Mouse (Mus musculus): ENCODE data around the gene Scrt2.
"Not testable (repeated sequence)": the region's sequence is repeated elsewhere in the genome, so short reads cannot be mapped to it uniquely, and the experiment has no call there.

Scrt2 gene

DNA sequence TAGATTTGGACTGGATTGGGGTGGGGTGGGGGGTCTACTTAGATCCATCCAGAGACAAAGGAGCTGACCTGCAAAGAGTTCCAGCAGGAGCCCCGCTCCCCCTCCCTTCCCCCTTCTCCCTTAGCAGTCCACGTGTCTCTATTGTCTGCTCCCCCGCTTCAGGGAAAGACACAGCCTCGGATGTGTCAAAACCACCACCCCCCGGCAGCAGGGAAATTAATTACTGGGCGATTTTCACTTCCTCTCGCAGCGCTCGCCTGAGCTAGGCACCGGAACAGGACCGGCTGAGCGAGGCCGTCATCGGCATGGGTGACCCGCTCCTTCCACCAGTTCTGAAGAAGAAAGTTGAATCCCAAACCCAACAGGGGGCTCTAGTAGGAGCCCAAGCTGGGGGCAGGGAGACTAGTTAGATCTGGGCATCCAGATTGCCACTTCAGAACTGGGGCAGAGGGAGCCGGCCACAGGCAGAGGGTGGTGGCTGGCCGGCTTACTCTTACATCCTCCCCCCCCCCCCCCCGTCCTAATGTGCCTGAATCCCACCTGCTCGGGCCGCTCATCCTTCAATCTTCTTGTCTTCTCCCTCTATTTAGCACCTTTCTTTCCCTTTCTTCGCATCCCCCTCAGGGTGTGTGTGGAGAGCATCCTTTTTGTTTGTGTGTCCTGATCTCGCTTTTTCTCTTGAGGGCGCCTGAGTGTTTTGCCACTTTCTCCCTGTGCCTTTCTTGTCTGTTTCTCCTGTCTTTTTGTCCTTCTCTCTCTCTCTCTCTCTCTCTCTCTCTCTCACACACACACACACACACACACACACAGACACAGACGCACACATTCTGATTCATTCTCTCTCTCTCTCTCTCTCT lies at the start of gene Scrt2:
Scrt2 (plus strand) TSS at position 845 of the 857 bp plus-strand sequence.
- no peak for DNase-seq (ENCODE audit: inconsistent ontology term)

DNA sequence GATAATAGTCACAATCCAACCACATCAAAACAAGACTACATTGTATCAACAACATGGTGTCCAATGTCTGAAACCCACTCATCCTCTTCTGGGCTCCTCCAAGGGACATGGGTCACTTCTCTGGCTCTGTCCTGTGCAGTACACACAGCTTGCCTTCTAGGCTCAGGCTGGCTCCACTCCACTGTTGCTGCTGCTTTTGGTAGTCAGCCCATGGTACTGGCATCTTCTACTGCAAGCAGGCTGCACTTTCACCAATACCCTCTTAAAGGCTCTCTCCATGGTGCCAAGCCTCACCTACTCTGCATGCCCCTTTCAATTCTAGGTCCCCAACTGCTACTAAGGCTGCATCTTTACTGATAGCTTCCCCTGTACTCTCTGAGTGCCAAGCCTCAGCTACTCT lies 41.2 kb upstream of the Scrt2 start:
- DNase-seq (ENCODE audit: inconsistent ontology term), result no peak

DNA sequence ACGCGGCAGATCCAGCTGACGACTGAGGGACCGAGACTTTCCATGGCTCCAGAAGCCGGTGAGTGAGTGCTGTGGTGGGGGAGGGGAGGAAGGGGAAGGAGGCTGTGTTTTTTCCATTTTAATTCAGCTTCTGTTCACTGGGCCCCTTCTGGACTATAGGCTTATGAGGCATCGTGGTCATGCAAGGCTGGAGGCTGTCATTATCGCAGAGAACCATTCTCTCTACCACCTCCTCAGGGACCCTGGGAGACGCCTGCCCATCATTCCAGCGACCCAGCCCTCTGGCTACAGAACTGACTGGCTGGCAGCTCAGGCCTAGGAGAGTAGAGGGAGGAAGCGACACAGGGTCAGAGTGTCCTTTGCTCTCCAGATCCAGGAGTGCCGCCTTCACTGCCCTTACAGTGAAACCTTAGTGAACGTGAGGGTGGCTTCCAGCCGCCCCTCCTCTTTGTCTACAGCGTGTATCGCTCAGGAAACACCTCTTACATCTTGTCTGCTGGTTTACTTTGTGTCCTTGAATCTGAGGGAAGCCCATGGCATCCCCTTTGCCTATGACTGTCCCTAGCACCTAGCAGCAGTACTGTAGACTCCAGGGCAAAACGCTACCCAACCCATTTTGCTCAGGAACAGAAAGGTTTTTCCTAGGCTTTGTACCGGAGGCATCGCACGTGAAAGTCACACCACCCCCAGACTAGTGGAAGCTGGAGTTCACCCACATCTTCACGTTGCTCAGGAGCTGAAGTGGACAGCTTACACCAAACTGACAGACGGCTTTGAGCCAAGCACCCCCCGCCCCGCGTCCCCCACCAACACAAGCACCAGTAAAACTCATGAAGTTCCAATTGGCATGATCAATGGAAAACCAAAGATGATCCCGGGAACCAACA lies 34.0 kb upstream of the Scrt2 start:
- no peak for DNase-seq (ENCODE audit: inconsistent ontology term)

DNA sequence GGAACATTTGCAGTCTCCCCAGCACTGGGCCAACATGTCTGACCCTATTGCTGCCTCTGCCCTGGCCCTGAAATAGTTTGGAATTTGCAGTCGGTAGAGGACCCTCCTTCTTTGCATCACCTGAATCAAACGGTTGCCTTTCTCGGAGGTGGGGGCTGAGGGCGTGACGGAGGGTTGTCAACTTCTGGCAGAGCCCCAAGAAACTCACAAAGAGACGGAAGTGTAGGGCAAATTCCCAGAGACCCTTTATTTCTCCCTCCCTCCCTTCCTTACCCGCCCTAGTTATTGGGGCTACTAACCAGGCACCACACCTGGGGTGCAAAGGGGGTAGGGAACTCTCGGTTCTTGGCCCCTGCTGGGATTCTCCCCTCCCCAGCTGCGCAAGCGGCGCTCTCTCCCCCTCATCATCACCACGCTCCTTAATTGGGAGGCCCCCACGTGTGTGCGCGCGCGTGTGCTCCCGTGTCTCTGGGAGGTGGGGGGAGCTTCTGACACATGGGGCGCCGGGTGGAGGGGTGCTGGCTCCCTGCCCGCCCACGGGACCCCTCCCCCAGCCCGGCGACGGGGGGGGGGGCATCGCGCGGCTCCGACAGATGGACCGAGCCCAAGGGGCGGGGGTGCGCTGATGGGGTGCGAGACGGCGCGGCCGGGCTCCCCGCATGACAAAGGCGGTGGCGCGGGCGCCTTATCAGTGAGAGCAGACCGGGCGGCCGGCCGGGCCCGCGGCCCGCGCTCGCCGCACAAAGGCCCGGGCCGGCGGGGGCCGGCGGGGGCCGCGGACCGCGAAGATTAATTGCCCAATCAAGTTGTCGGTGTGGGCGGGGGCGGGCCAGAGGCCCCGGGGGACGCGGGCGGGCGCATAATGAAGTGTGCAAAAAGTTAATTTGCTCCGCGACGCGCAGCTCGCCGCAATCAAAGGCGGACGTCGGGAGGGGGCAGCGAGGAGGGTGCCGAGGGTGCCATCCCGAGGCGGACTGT lies 33.0 kb upstream of the Scrt2 start:
- DNase-seq (ENCODE audit: inconsistent ontology term), result peak; percentile 44

DNA sequence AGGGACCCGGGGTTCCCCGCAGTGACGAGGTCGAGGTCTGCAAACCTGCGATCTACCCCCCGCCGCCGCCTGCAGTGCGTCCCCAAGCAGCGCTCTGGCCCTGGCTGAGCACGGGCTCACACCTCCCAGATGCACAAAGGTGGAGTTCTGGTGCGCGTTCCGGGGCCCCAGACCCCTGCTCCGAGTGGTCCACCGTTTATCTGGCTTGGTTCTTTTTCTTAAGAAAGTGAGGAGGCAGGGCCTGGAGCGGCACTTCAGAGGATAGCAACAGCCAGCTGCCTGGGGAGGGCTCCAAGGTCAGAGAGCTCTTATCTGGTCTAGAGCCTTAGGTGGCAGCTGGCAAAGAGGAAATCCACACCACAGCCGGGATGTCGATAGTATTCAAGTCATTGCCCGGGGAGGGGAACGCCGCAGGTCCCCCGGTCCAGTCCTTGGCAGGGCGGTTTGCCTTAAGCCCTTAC lies 32.3 kb upstream of the Scrt2 start:
- DNase-seq (ENCODE audit: inconsistent ontology term), result peak; percentile 11

DNA sequence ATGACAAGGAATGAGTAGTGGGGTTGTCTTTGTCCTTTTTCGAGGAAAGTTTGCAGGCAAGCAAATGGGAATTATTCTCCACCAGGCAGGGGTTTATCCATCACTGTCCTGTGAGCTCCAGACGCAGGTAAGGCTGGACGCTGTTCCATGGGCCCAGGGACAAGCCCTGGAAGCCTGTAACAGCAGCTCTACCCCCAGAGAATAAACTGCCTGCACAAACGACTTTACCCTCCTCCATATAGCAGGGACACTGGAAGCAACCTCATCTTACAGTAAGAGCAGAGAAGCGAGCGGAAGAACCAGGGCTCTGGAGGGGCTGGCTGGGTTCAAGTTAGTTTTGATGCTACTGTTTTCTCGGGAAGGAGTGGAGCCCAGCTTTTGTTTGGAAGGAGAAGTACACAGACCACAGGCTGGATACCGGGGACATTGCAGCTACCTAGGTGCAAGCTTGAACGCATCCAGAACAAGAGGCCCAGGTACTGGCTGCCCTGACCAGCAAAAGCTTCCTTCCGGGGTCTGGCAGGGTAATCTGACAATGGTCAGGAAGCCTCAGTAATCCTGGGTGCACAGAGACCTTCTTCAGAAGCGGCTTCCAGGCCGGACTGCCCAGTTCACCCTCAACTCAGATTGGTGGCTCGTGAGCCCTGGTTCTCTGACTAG lies 31.6 kb upstream of the Scrt2 start:
- no peak for DNase-seq (ENCODE audit: inconsistent ontology term)

DNA sequence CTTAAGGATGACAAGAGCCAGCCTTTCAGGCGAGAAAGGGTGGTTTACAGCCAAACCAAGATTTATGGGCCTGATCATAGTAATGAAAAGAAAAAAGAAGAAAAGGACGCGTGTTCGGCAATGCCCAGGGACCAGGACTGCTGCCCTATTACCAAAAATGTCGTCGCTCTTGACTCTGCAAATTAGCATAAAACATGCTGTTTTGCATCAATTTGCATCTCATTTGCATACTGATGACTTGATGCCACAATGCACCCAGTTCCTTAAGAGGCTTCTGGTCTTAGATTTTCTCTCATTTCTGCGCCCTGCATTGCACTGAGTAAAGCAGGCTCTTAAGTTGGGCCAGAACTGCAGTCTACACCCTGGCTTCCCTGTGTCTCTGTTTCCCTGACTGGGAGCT lies 31.0 kb upstream of the Scrt2 start:
- DNase-seq (ENCODE audit: inconsistent ontology term), result no peak

DNA sequence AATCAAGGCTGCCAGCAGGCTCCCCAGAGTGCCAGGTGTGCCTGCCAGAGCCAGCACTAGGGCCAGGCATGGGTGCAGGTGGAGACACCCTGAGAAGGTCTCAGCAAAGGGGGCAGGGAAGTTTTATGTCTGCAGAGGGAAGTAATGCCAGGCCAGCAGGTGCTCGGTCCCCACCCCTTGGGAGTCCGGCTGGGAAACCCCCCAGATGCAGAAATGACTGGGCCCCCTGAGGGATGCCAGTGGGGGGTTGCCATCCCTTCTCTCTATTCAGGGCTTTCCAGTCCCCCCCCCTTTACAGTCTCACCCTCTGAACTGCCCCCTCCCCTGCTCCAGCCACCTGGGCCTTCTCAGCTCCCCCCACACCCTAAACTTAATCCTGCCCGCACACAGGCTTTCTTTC lies 29.3 kb upstream of the Scrt2 start:
- no peak for DNase-seq (ENCODE audit: inconsistent ontology term)

DNA sequence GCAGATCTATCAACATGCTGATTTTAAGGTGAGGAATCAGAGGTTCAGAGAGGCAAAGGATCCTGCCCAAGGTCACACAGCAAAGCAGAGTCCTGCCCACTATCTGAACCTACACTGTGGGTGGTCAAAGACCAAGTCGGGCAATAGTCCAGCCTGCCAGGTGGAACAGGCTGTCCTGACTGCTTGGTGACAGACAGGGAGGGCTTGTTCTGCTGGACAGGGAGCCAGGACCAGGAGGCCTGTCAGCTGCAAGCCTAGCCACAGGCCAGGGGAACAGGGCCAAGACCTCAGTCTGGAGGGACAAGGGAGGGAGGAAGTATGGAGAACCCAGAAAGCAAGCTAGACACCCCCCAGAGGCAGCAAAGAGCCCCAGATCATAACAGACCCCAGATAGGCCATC lies 25.9 kb upstream of the Scrt2 start:
- no peak for DNase-seq (ENCODE audit: inconsistent ontology term)

DNA sequence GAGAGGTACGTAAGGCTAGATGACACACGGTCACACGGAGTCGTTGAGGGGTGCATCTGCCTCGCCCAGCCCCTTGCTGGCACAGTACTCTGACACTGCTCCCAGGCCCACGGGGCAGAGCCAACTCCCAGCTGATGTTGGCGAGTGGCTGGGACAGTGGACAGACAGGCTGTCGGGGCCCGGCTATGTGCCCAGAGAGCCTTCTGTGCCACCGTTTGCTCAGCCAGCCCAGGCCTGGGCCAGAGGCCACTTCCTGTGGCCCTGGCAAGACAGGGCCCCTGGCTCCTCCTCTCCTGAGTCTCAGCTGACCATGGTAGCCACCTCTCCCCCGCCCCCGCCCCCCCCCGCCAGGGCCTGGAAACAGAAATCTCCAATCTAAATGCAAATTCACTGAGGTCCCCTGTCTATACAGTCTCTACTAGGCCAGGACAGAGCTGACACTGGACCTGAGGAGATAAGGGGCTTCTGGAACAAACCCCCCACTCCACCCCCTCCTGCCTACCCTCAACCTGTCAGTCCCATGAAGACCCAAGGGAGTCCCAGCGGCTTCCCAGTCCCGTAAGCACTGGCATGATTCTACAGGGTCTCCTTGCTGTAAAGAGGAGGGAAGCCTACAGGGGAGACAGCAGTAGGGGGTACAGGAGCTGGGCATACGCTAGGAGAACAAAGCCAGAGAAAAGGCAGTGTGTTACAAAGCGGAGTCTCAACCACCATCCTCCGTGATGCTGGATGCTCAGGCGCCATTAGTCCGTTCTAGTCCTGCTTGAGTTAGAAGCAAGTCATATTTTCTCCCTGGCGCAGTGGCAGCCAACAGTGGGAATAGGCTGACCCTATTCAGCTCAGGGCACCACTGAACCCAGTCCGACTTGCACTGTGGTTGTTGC lies 24.7 kb upstream of the Scrt2 start:
- DNase-seq (ENCODE audit: inconsistent ontology term), result peak; percentile 10

DNA sequence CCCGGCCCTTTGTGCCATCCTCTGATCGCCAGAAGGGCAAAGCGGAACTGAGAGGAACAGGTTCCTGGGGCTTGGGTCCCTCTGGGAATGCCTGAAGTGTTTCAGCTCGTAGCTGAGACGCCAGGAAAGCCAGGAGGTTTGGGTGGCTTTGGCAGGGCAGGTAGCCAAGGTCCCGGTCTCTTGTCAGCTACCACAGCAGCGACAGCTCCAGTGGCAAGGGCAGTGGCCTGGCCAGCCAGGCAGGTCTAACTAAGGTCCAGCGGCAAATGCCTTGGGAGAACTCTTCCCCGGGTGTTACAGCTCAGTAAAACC lies 24.1 kb upstream of the Scrt2 start:
- no peak for DNase-seq (ENCODE audit: inconsistent ontology term)

DNA sequence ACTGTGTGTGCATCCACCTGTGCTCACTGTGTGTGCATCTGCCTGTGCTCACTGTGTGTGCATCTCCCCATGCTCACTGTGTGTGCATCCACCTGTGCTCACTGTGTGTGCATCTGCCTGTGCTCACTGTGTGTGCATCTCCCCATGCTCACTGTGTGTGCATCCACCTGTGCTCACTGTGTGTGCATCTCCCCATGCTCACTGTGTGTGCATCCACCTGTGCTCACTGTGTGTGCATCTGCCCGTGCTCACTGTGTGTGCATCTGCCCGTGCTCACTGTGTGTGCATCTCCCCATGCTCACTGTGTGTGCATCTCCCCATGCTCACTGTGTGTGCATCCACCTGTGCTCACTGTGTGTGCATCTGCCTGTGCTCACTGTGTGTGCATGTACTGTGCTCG lies 18.5 kb upstream of the Scrt2 start:
- DNase-seq (ENCODE audit: inconsistent ontology term), result not testable (repeated sequence)

DNA sequence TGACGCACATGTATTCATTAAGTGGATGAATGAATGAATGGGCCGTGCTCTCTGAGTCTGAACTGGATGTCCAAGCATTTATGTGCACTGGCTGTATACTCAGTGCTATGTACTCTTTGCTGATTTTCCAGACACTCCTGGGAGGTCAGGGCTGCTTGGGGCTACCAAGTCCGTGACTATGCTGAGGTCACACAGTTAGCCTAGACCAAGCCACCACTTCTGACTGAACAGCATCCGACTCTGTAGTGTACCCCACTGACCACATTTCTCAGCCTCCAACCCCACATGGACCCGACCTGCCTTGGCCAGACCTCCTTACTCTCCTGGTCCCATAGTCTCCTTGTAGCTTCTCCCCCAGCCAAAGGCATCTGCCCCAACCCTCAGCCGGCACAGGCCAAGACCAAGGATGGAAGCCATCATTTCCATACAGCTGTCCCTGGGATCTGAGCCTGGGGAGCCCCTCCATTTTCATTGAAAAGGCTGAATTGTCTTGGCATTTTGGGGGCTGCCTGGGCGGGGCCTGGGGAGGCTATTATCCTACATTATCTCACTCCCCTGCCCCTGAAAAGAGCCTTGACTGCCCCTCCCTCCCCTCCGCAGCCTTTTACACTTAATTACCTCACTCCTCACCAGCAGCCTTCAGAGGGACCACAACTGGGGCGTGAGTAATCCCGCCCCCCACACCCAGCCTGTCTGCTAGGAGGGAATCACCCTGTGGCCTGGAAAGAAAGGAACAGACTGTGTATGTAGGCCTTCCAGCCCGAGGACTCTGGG lies 12.5 kb upstream of the Scrt2 start:
- no peak for DNase-seq (ENCODE audit: inconsistent ontology term)

DNA sequence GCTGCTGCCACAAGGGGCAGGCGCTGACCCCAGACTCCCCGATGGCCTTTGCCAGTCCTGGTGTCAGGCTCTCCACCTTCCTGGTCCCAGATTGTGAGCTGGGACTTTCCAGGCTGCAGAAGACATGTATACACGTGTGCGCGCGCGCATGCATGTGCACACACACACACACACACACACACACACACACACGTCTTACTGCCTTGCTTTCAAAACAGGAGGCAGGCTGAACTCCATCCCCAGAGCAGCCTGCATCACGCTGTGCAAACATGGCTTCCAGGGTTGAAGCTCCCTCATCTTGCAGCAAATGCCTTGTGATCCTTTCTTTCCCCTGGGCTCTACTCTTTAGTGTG lies 11.9 kb upstream of the Scrt2 start:
- no peak for DNase-seq (ENCODE audit: inconsistent ontology term)

DNA sequence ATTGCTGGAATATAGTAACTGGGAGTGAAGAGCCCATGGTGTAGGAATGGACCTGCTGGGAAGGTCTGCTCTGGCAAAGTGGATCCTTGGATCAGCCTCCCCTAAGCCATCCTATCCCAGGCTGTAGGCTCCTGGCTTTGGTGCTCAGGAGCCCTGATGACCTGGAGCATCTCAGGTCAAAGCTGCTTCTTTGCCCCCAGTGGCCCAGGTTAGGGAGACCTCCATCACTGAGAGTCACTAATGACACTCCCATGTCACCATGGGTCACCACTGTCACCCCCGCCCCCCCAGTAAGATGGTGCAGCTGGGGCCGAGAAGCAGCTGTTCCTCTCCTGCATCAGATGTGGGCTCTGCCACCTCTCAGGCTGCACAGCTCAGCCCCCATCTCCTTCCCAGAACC lies 11.4 kb upstream of the Scrt2 start:
- no peak for DNase-seq (ENCODE audit: inconsistent ontology term)

DNA sequence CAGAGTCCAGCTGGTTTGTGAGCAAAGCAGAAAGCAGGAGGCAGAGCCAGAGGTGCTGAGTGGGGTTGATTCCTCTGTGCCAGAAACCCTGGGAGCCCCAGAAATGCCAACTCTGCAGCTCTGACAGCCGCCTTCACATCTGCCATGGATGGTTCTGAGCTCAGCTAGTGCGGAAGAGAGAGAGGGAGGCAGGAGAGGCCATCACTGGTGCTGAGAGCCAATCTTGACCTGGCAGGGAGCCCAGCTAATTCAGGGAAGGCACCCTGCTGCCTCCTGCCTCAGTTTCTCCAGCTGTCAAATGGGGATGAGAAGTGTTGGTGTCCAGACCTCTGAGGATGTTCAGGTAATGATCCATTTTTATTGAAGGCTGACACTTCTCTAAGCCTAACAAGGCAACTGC lies 6.8 kb upstream of the Scrt2 start:
- DNase-seq (ENCODE audit: inconsistent ontology term), result no peak

DNA sequence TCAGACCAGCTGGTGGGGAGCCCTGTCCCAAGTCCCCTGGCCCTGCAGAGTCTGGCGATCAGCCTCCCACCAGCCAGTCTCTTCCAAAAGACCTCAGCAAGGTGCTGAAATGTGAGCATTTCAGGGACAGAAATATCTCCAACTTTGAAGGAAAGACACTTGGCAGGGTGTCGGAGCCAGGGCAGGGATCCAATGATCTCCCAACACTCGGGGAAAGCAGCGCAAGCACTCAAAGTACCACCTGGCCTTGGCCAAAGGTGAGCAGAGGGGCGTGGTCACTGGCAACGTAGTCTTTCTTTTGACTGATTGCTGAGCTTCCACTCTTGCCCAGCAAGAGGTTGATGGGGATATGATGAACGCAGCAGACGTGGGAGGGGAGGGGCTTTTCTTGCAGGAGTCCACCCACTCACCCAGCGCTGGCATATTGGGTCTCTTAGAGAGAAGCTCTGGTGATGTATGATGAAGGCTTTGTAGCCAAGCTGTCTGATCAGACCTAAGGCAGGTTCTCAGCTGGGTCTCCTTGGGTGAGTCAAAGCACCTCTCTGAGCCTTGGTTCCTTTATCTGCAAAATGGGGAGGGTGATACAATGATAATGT lies 5.9 kb upstream of the Scrt2 start:
- no peak for DNase-seq (ENCODE audit: inconsistent ontology term)

DNA sequence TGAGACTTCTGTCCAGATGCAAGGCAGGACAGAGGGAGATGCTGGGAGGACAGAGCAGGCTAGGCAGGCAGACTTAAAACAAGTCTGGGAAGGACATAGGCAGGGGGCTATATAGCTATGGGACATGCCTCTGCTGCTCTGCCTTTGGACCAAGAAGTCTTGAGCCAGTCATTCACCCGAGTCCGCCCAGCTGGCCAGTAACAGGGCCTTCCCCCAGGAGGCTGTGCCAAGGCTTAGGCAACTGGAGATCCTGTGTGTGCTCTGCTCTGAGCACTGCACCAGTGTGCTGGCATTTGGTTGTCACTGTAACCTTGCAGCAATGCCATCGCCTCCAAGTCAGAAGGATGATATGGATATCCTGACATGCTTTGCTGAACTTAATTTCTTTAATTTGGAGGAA lies 4.0 kb upstream of the Scrt2 start:
- DNase-seq (ENCODE audit: inconsistent ontology term), result no peak
